Mouse (Mus musculus): Measurements from ENCODE around the gene Scand1.

Scand1 gene

GRCm38 (mm10) chr2:156312297-156312897, at the start of gene Scand1, which contains the start of gene Cnbd2:
Gene Scand1 (minus strand): TSS chr2:156312704.
Gene Cnbd2 (plus strand): TSS chr2:156312299.
- peak; percentile 64 for DNase-seq (ENCODE audit: low read depth)

GRCm38 (mm10) chr2:156356031-156356430, 43.5 kb upstream of the Scand1 start:
- no peak for DNase-seq (ENCODE audit: low read depth)

GRCm38 (mm10) chr2:156353265-156353692, 40.8 kb upstream of the Scand1 start:
- no peak for DNase-seq (ENCODE audit: low read depth)

GRCm38 (mm10) chr2:156352413-156353165, 40.1 kb upstream of the Scand1 start:
- no peak for DNase-seq (ENCODE audit: low read depth)

- DNase-seq (ENCODE audit: low read depth), result no peak
Observed at GRCm38 (mm10) chr2:156351243-156351642, 38.7 kb upstream of the Scand1 start.

- no peak for DNase-seq (ENCODE audit: low read depth)
Observed at GRCm38 (mm10) chr2:156349286-156349848, 36.9 kb upstream of the Scand1 start.

- no peak for DNase-seq (ENCODE audit: low read depth)
Observed at GRCm38 (mm10) chr2:156348812-156349211, 36.3 kb upstream of the Scand1 start.

- no peak for DNase-seq (ENCODE audit: low read depth)
Observed at GRCm38 (mm10) chr2:156344775-156345532, 32.5 kb upstream of the Scand1 start.

GRCm38 (mm10) chr2:156340078-156340477, 27.6 kb upstream of the Scand1 start:
- no peak for DNase-seq (ENCODE audit: low read depth)

- DNase-seq (ENCODE audit: low read depth), result no peak
Observed at GRCm38 (mm10) chr2:156331446-156331965, 19.0 kb upstream of the Scand1 start.

GRCm38 (mm10) chr2:156330681-156331080, 18.2 kb upstream of the Scand1 start:
- DNase-seq (ENCODE audit: low read depth), result no peak

- DNase-seq (ENCODE audit: low read depth), result no peak
Observed at GRCm38 (mm10) chr2:156324681-156325080, 12.2 kb upstream of the Scand1 start.

- no peak for DNase-seq (ENCODE audit: low read depth)
Observed at GRCm38 (mm10) chr2:156324116-156324588, 11.6 kb upstream of the Scand1 start.

- no peak for DNase-seq (ENCODE audit: low read depth)
Observed at GRCm38 (mm10) chr2:156321538-156321937, 9.0 kb upstream of the Scand1 start.

- no peak for DNase-seq (ENCODE audit: low read depth)
Observed at GRCm38 (mm10) chr2:156318491-156318890, 6.0 kb upstream of the Scand1 start.

GRCm38 (mm10) chr2:156314811-156315210, 2.3 kb upstream of the Scand1 start:
- DNase-seq (ENCODE audit: low read depth), result no peak

- DNase-seq (ENCODE audit: low read depth), result no peak
Observed at GRCm38 (mm10) chr2:156313153-156313552, 649 bp upstream of the Scand1 start.

GRCm38 (mm10) chr2:156311841-156312291, 638 bp downstream of the Scand1 start:
- DNase-seq (ENCODE audit: low read depth), result no peak

GRCm38 (mm10) chr2:156311441-156311840, 1.1 kb downstream of the Scand1 start:
- DNase-seq (ENCODE audit: low read depth), result no peak

GRCm38 (mm10) chr2:156310945-156311344, 1.6 kb downstream of the Scand1 start:
- no peak for DNase-seq (ENCODE audit: low read depth)

- DNase-seq (ENCODE audit: low read depth), result no peak
Observed at GRCm38 (mm10) chr2:156310455-156310854, 2.0 kb downstream of the Scand1 start.

- no peak for DNase-seq (ENCODE audit: low read depth)
Observed at GRCm38 (mm10) chr2:156309948-156310347, 2.6 kb downstream of the Scand1 start.
